Mouse (Mus musculus) liver, embryonic 12.5 days (tissue): Measurements from ENCODE around the gene Tbc1d2b. TPM values are rescaled to one million over a fixed set of nuclear protein-coding genes. Genes with fewer than 3 reads are reported as not detected.

Experiments used
- ATAC-seq: fragments of 200-750 bp; cut with Nextera tagmentation; 2 replicates; pipeline ENCODE4 v1.8.0; 2017; ENCODE audit warnings: moderate number of reproducible peaks, mild to moderate bottlenecking, moderate library complexity
- H3K27ac ChIP-seq: fragments of 300-500 bp; sonication (generic); 2 replicates; pipeline ENCODE4 v1.5.1; 2016; ENCODE audit warnings: mild to moderate bottlenecking
- H3K27me3 ChIP-seq: fragments of 300-500 bp; sonication (generic); replicated peaks from 2 replicates; pipeline ENCODE4 v1.6.1; 2016; ENCODE audit warnings: mild to moderate bottlenecking, moderate library complexity
- H3K36me3 ChIP-seq: fragments of 300-500 bp; sonication (generic); 2 replicates; pipeline ENCODE4 v1.6.1; 2016; ENCODE audit warnings: mild to moderate bottlenecking, moderate library complexity
- H3K4me1 ChIP-seq: fragments of 300-500 bp; sonication (generic); 2 replicates; pipeline ENCODE4 v1.6.1; 2016
- H3K4me2 ChIP-seq: fragments of 300-500 bp; sonication (generic); 2 replicates; pipeline ENCODE4 v1.6.1; 2016; ENCODE audit warnings: mild to moderate bottlenecking, moderate library complexity
- H3K4me3 ChIP-seq: fragments of 300-500 bp; sonication (generic); 2 replicates; pipeline ENCODE4 v1.5.1; 2016; ENCODE audit warnings: mild to moderate bottlenecking, moderate library complexity
- H3K9ac ChIP-seq: fragments of 300-500 bp; sonication (generic); 2 replicates; pipeline ENCODE4 v1.6.1; 2016; ENCODE audit warnings: mild to moderate bottlenecking, moderate library complexity
- H3K9me3 ChIP-seq: fragments of 300-500 bp; sonication (generic); replicated peaks from 2 replicates; pipeline ENCODE4 v1.6.1; 2016; ENCODE audit warnings: mild to moderate bottlenecking, moderate library complexity
- WGBS: fragments of 180-500 bp; shearing (Covaris S2); methylation state at CpG from one replicate; pipeline ENCODE4 v1.1.7; 2016; ENCODE audit not compliant: insufficient replicate concordance; 5-methylcytosine and 5-hydroxymethylcytosine counted together
- polyA plus RNA-seq: library from polyadenylated mRNA; unstranded; fragments of >200 nt; fragmentation: Nextera tagmentation; extraction: Ambion mirVana; gene quantifications from 2 replicates; pipeline ENCODE4 v1.2.1, GENCODE M21; 2016

Gene Tbc1d2b
- polyA plus RNA-seq, 1 experiment from 2014 or later = 11.0 TPM

- WGBS = 26% methylated on average over 5 of the region's 5 CpGs
- Histone ChIP-seq H3K27ac (peak overlapping the region; percentile 100), H3K4me1 (peaks cover 97% of the 10 kb centered on the region), H3K4me3 (peak overlapping the region; percentile 28; the same call in 1 of the 2 replicates), H3K9ac (peak overlapping the region; percentile 75), H3K36me3 (peaks cover 59% of the 10 kb centered on the region), H3K27me3 (no peaks in the 10 kb centered on the region), H3K9me3 (no peaks in the 10 kb centered on the region), H3K4me2 (peak overlapping the region; percentile 65)
- peak; percentile 94 for ATAC-seq
Observed at GRCm38 (mm10) chr9:90250141-90250775, 20.3 kb downstream of the Tbc1d2b start.

GRCm38 (mm10) chr9:90249036-90249435, 21.6 kb downstream of the Tbc1d2b start:
- H3K27me3 ChIP-seq = no peaks in the 10 kb centered on the region
- no peaks in the 10 kb centered on the region for H3K9me3 ChIP-seq
- H3K9ac ChIP-seq = peak overlapping the region; percentile 75
- H3K4me1 ChIP-seq = peaks cover 99% of the 10 kb centered on the region
- no peak; the same call in 1 of the 2 replicates for ATAC-seq
- peak overlapping the region; percentile 100 for H3K27ac ChIP-seq
- H3K36me3 ChIP-seq = peaks cover 70% of the 10 kb centered on the region
- peak overlapping the region; percentile 65 for H3K4me2 ChIP-seq
- WGBS = 54% methylated on average over 2 of the region's 2 CpGs
- H3K4me3 ChIP-seq = peak overlapping the region; percentile 16; the same call in 1 of the 2 replicates

GRCm38 (mm10) chr9:90248326-90248725, 22.3 kb downstream of the Tbc1d2b start:
- Histone ChIP-seq H3K4me1 (peaks cover 100% of the 10 kb centered on the region), H3K36me3 (peaks cover 70% of the 10 kb centered on the region), H3K9me3 (no peaks in the 10 kb centered on the region), H3K27ac (peak overlapping the region; percentile 100), H3K4me2 (peak overlapping the region; percentile 65), H3K9ac (peak overlapping the region; percentile 75), H3K27me3 (no peaks in the 10 kb centered on the region), H3K4me3 (peak overlapping the region; percentile 16)
- ATAC-seq = no peak
- 84% methylated on average over 7 of the region's 7 CpGs for WGBS

- no peak overlapping the region for H3K4me3 ChIP-seq
- H3K9me3 ChIP-seq = no peaks in the 10 kb centered on the region
- H3K4me2 ChIP-seq = 0 out of 2 replicates have a peak overlapping the region, but pooled peaks have one; percentile 3
- ATAC-seq = no peak
- no peaks in the 10 kb centered on the region for H3K27me3 ChIP-seq
- H3K9ac ChIP-seq = no peak overlapping the region
- peaks cover 100% of the 10 kb centered on the region for H3K4me1 ChIP-seq
- peaks cover 64% of the 10 kb centered on the region for H3K36me3 ChIP-seq
- H3K27ac ChIP-seq = peak overlapping the region; percentile 100
- 77% methylated on average over 7 of the region's 7 CpGs for WGBS
Observed at GRCm38 (mm10) chr9:90247316-90247715, 23.3 kb downstream of the Tbc1d2b start.

GRCm38 (mm10) chr9:90245781-90246180, 24.8 kb downstream of the Tbc1d2b start:
- no peaks in the 10 kb centered on the region for H3K9me3 ChIP-seq
- peaks cover 96% of the 10 kb centered on the region for H3K4me1 ChIP-seq
- no peaks in the 10 kb centered on the region for H3K27me3 ChIP-seq
- WGBS = 51% methylated on average over 5 of the region's 5 CpGs
- no peak for ATAC-seq
- H3K9ac ChIP-seq = peak overlapping the region; percentile 15; the same call in 1 of the 2 replicates
- peak overlapping the region; percentile 100 for H3K27ac ChIP-seq
- H3K4me2 ChIP-seq = no peak overlapping the region
- no peak overlapping the region for H3K4me3 ChIP-seq
- peaks cover 71% of the 10 kb centered on the region for H3K36me3 ChIP-seq

- Histone ChIP-seq H3K4me1 (peaks cover 96% of the 10 kb centered on the region), H3K27ac (peak overlapping the region; percentile 100), H3K36me3 (peaks cover 77% of the 10 kb centered on the region), H3K9me3 (no peaks in the 10 kb centered on the region), H3K9ac (no peak overlapping the region), H3K4me2 (no peak overlapping the region), H3K4me3 (no peak overlapping the region), H3K27me3 (no peaks in the 10 kb centered on the region)
- 35% methylated on average over 6 of the region's 6 CpGs for WGBS
- no peak for ATAC-seq
Observed at GRCm38 (mm10) chr9:90245206-90245605, 25.4 kb downstream of the Tbc1d2b start.

GRCm38 (mm10) chr9:90244301-90245151, 26.1 kb downstream of the Tbc1d2b start:
- Histone ChIP-seq H3K4me3 (no peak overlapping the region), H3K9me3 (no peaks in the 10 kb centered on the region), H3K4me1 (peaks cover 93% of the 10 kb centered on the region), H3K9ac (no peak overlapping the region), H3K36me3 (peaks cover 81% of the 10 kb centered on the region), H3K27me3 (no peaks in the 10 kb centered on the region), H3K4me2 (no peak overlapping the region), H3K27ac (peak overlapping the region; percentile 100)
- 74% methylated on average over 15 of the region's 15 CpGs for WGBS
- no peak for ATAC-seq

- peak overlapping the region; percentile 24 for H3K4me2 ChIP-seq
- ATAC-seq = peak; percentile 40
- peak overlapping the region; percentile 53 for H3K9ac ChIP-seq
- 40% methylated on average over 7 of the region's 7 CpGs for WGBS
- H3K9me3 ChIP-seq = no peaks in the 10 kb centered on the region
- H3K27me3 ChIP-seq = no peaks in the 10 kb centered on the region
- H3K27ac ChIP-seq = peak overlapping the region; percentile 100
- peaks cover 82% of the 10 kb centered on the region for H3K36me3 ChIP-seq
- H3K4me3 ChIP-seq = no peak overlapping the region
- H3K4me1 ChIP-seq = peaks cover 92% of the 10 kb centered on the region
Observed at GRCm38 (mm10) chr9:90242855-90243254, 27.7 kb downstream of the Tbc1d2b start.

- peak overlapping the region; percentile 24 for H3K4me2 ChIP-seq
Observed at GRCm38 (mm10) chr9:90242291-90242690, 28.3 kb downstream of the Tbc1d2b start.

GRCm38 (mm10) chr9:90241618-90242017, 29.0 kb downstream of the Tbc1d2b start:
- H3K27ac ChIP-seq = peak overlapping the region; percentile 57
- ATAC-seq = no peak
- no peaks in the 10 kb centered on the region for H3K27me3 ChIP-seq

More at GRCm38 (mm10) chr9:90242291-90242690, 28.3 kb downstream of the Tbc1d2b start:
- Histone ChIP-seq H3K27me3 (no peaks in the 10 kb centered on the region), H3K4me3 (no peak overlapping the region), H3K9me3 (no peaks in the 10 kb centered on the region), H3K9ac (peak overlapping the region; percentile 53), H3K4me1 (peaks cover 92% of the 10 kb centered on the region), H3K27ac (peak overlapping the region; percentile 100), H3K36me3 (peaks cover 78% of the 10 kb centered on the region)
- 85% methylated on average over 6 of the region's 6 CpGs for WGBS
- no peak for ATAC-seq

GRCm38 (mm10) chr9:90241041-90241440, 29.6 kb downstream of the Tbc1d2b start:
- Histone ChIP-seq H3K27me3 (no peaks in the 10 kb centered on the region), H3K27ac (peak overlapping the region; percentile 57), H3K4me3 (no peak overlapping the region), H3K9me3 (no peaks in the 10 kb centered on the region), H3K4me2 (no peak overlapping the region), H3K4me1 (peaks cover 92% of the 10 kb centered on the region), H3K36me3 (peaks cover 78% of the 10 kb centered on the region), H3K9ac (no peak overlapping the region)
- 79% methylated on average over 6 of the region's 6 CpGs for WGBS
- ATAC-seq = no peak

More at GRCm38 (mm10) chr9:90241618-90242017, 29.0 kb downstream of the Tbc1d2b start:
- Histone ChIP-seq H3K9ac (no peak overlapping the region), H3K4me3 (no peak overlapping the region), H3K4me1 (peaks cover 92% of the 10 kb centered on the region), H3K4me2 (no peak overlapping the region), H3K36me3 (peaks cover 78% of the 10 kb centered on the region), H3K9me3 (no peaks in the 10 kb centered on the region)
- 52% methylated on average over 7 of the region's 7 CpGs for WGBS

- 74% methylated on average over 4 of the region's 4 CpGs for WGBS
- Histone ChIP-seq H3K9me3 (no peaks in the 10 kb centered on the region), H3K9ac (no peak overlapping the region), H3K27me3 (no peaks in the 10 kb centered on the region), H3K4me2 (no peak overlapping the region), H3K36me3 (peaks cover 73% of the 10 kb centered on the region), H3K4me1 (peaks cover 92% of the 10 kb centered on the region), H3K4me3 (no peak overlapping the region), H3K27ac (peak overlapping the region; percentile 57)
- ATAC-seq = no peak
Observed at GRCm38 (mm10) chr9:90240560-90240959, 30.0 kb downstream of the Tbc1d2b start.
